Mouse (Mus musculus) ES-E14 (cell line): Measurements from ENCODE around the gene Igsf8. TPM values are rescaled to one million over a fixed set of nuclear protein-coding genes. Genes with fewer than 3 reads are reported as not detected.
A peak's percentile ranks its signal among the peaks of the same experiment; 100 is the strongest.

Experiments
- DNase-seq: peaks from one replicate; pipeline ENCODE4 v3.0.0-alpha.2; 2013; ENCODE audit warnings: low read depth, low spot score
- H3K27ac ChIP-seq: 2 replicates; pipeline ENCODE4 v1.5.1; 2012; ENCODE audit warnings: low read depth, mild to moderate bottlenecking, low read length, moderate library complexity, mixed read lengths; ENCODE audit not compliant: poor library complexity, insufficient read depth, severe bottlenecking
- H3K36me3 ChIP-seq: 2 replicates; pipeline ENCODE4 v1.6.1; 2012; ENCODE audit warnings: mild to moderate bottlenecking, low read length, moderate library complexity, mixed read lengths; ENCODE audit not compliant: control insufficient read depth, poor library complexity, insufficient read depth, severe bottlenecking
- H3K4me1 ChIP-seq, 2 experiments: fragments of 150-350 bp in 1 of 2; sonication (generic) in 1 of 2; 2 replicates each; pipeline ENCODE4 v1.6.1; 2012; ENCODE audit warnings: low read length in 2 of 2, mild to moderate bottlenecking in 1 of 2, mixed read lengths in 1 of 2; ENCODE audit not compliant: control insufficient read depth in 2 of 2, insufficient read depth in 2 of 2, poor library complexity in 1 of 2
- H3K4me3 ChIP-seq, 2 experiments: fragments of 150-350 bp in 1 of 2; sonication (generic) in 1 of 2; 2 replicates each; pipeline ENCODE4 v1.5.1; 2012; ENCODE audit warnings: low read length in 2 of 2, low read depth in 1 of 2, mild to moderate bottlenecking in 1 of 2, mixed read lengths in 1 of 2; ENCODE audit not compliant: insufficient read depth in 1 of 2, poor library complexity in 1 of 2, severe bottlenecking in 1 of 2
- H3K9ac ChIP-seq: 2 replicates; pipeline ENCODE4 v1.6.1; 2012; ENCODE audit warnings: low read depth, mild to moderate bottlenecking, low read length, mixed read lengths; ENCODE audit not compliant: poor library complexity, insufficient read depth, severe bottlenecking
- H3K9me3 ChIP-seq: fragments of 150-350 bp; sonication (generic); 2 replicates; pipeline ENCODE4 v1.6.1; 2012; ENCODE audit warnings: low read depth, mild to moderate bottlenecking, low read length; ENCODE audit not compliant: control insufficient read depth, insufficient read depth
- CHD2 ChIP-seq: IDR thresholded peaks from 2 replicates; pipeline ENCODE4 v1.6.1; 2014; ENCODE audit warnings: mild to moderate bottlenecking, low read depth, low read length, inconsistent platforms
- HCFC1 ChIP-seq: IDR thresholded peaks from 2 replicates; pipeline ENCODE4 v1.6.1; 2012; ENCODE audit warnings: low read length, inconsistent platforms, borderline replicate concordance; ENCODE audit not compliant: insufficient read depth
- MAFK ChIP-seq: IDR thresholded peaks from 2 replicates; pipeline ENCODE4 v1.6.1; 2014; ENCODE audit warnings: mild to moderate bottlenecking, low read depth, low read length, inconsistent platforms; ENCODE audit not compliant: insufficient read depth
- ZC3H11A ChIP-seq: IDR thresholded peaks from 2 replicates; pipeline ENCODE4 v1.6.1; 2012; ENCODE audit warnings: low read depth, mild to moderate bottlenecking, inconsistent platforms, low read length, borderline replicate concordance
- ZNF384 ChIP-seq: IDR thresholded peaks from 2 replicates; pipeline ENCODE4 v1.6.1; 2012; ENCODE audit warnings: low read depth, low read length, inconsistent platforms
- in situ Hi-C, 2 experiments: fragments of 600-800 bp; cut with MboI; formaldehyde crosslinking; loops; one replicate each; pipeline ENCODE4 v1.15.1; 2025; ENCODE audit warnings: low sequenced_read_pairs in 2 of 2, inconsistent platforms in 1 of 2; ENCODE audit not compliant: unreplicated experiment in 2 of 2
- total RNA-seq: library from RNA; depleted of rRNA; stranded (reverse); fragments of 300-350 nt; gene quantifications from 2 replicates; pipeline ENCODE4 v1.2.3, GENCODE M21; 2012

The Igsf8 gene
- total RNA-seq, 1 experiment = 43.5 TPM

GRCm38 (mm10) chr1:172317946-172318345, 56.5 kb downstream of the Igsf8 start:
- Histone ChIP-seq H3K9ac (0 out of 2 replicates have a peak overlapping the region, but pooled peaks have one; percentile 10), H3K4me3 (peak overlapping the region; percentile 29 to 30; a peak in 2 of 4 replicates), H3K36me3 (peaks cover 4% of the 10 kb centered on the region; the same call in 1 of the 2 replicates), H3K9me3 (no peaks in the 10 kb centered on the region), H3K27ac (no peak overlapping the region), H3K4me1 (peaks cover 1 to 28% of the 10 kb centered on the region in 2 experiments; a peak in 2 of 4 replicates)
- in situ Hi-C loops = loop anchor here in 1 of 2 experiments (10.0 kb wide), 1 partner anchor 173 kb away; the partner anchor contains the start of gene Dcaf8
- DNase-seq = no peak
- TF ChIP-seq MAFK = no peak
- no peak for TF ChIP-seq CHD2
- no peak for TF ChIP-seq HCFC1
- no peak for TF ChIP-seq ZC3H11A
- no peak for TF ChIP-seq ZNF384

GRCm38 (mm10) chr1:172318424-172319035, 57.1 kb downstream of the Igsf8 start:
- peaks cover 4% of the 10 kb centered on the region; the same call in 1 of the 2 replicates for H3K36me3 ChIP-seq
- H3K9me3 ChIP-seq = no peaks in the 10 kb centered on the region
- peaks cover 1 to 29% of the 10 kb centered on the region in 2 experiments; a peak in 2 of 4 replicates for H3K4me1 ChIP-seq
- H3K27ac ChIP-seq = no peak overlapping the region
- H3K4me3 ChIP-seq = peak overlapping the region; percentile 29 to 30; a peak in 2 of 4 replicates
- H3K9ac ChIP-seq = 0 out of 2 replicates have a peak overlapping the region, but pooled peaks have one; percentile 10
- TF ChIP-seq ZC3H11A = no peak
- TF ChIP-seq MAFK = no peak
- no peak for TF ChIP-seq CHD2
- TF ChIP-seq HCFC1 = no peak
- no peak for TF ChIP-seq ZNF384
- in situ Hi-C loops = loop anchor here in 1 of 2 experiments (10.0 kb wide), 1 partner anchor 174 kb away; the partner anchor contains the start of gene Dcaf8
- DNase-seq = no peak

- Histone ChIP-seq H3K27ac (no peak overlapping the region), H3K4me1 (peaks cover 1 to 30% of the 10 kb centered on the region in 2 experiments; a peak in 2 of 4 replicates), H3K36me3 (peaks cover 4% of the 10 kb centered on the region; the same call in 1 of the 2 replicates), H3K4me3 (no peak overlapping the region), H3K9me3 (no peaks in the 10 kb centered on the region), H3K9ac (no peak overlapping the region)
- TF ChIP-seq CHD2 = no peak
- TF ChIP-seq ZC3H11A = no peak
- TF ChIP-seq MAFK = no peak
- no peak for TF ChIP-seq ZNF384
- TF ChIP-seq HCFC1 = no peak
- in situ Hi-C loops = loop anchor here in 1 of 2 experiments (10.0 kb wide), 1 partner anchor 175 kb away; the partner anchor contains the start of gene Dcaf8
- no peak for DNase-seq
These were observed 57.9 kb downstream of the Igsf8 start for GRCm38 (mm10) chr1:172319346-172319745.

GRCm38 (mm10) chr1:172319921-172320411, 58.5 kb downstream of the Igsf8 start:
- Histone ChIP-seq H3K9ac (no peak overlapping the region), H3K36me3 (peaks cover 4% of the 10 kb centered on the region; the same call in 1 of the 2 replicates), H3K4me3 (no peak overlapping the region), H3K27ac (no peak overlapping the region), H3K9me3 (no peaks in the 10 kb centered on the region), H3K4me1 (peaks cover 1 to 31% of the 10 kb centered on the region in 2 experiments; a peak in 2 of 4 replicates)
- DNase-seq = no peak
- no peak for TF ChIP-seq MAFK
- TF ChIP-seq ZNF384 = no peak
- no peak for TF ChIP-seq ZC3H11A
- TF ChIP-seq HCFC1 = no peak
- TF ChIP-seq CHD2 = no peak
- in situ Hi-C loops = loop anchor here in 1 of 2 experiments (10.0 kb wide), 1 partner anchor 175 kb away; the partner anchor contains the start of gene Dcaf8
